Mouse (Mus musculus) myocyte (in vitro differentiated cells): ENCODE results near the gene Fam163a.

Source experiments
- E2F4 ChIP-seq: IDR thresholded peaks from one replicate; pipeline ENCODE4 v1.6.1; 2011; ENCODE audit warnings: mild to moderate bottlenecking, control low read depth, moderate library complexity; ENCODE audit not compliant: insufficient read depth
- MAX ChIP-seq: IDR thresholded peaks from one replicate; pipeline ENCODE4 v1.6.1; 2011; ENCODE audit warnings: low read depth, mild to moderate bottlenecking, control low read depth
- MYOG ChIP-seq, 3 experiments: IDR thresholded peaks; one replicate each; pipeline ENCODE4 v1.6.1; 2011; ENCODE audit warnings: control low read depth in 2 of 3, low read depth in 2 of 3, mild to moderate bottlenecking in 2 of 3; ENCODE audit not compliant: insufficient read length in 2 of 3, control insufficient read depth in 1 of 3, insufficient read depth in 1 of 3
- POLR2A ChIP-seq: IDR thresholded peaks from one replicate; pipeline ENCODE4 v1.6.1; 2011; ENCODE audit warnings: low read depth, mild to moderate bottlenecking, control low read depth, moderate library complexity; ENCODE audit not compliant: insufficient read length
- POLR2AphosphoS2 ChIP-seq: IDR thresholded peaks from one replicate; pipeline ENCODE4 v1.6.1; 2011; ENCODE audit warnings: low read depth, control low read depth; ENCODE audit not compliant: insufficient read length
- REST ChIP-seq: IDR thresholded peaks from one replicate; pipeline ENCODE4 v1.6.1; 2011; ENCODE audit warnings: mild to moderate bottlenecking, control low read depth, moderate library complexity; ENCODE audit not compliant: insufficient read depth, insufficient read length
- TCF12 ChIP-seq: IDR thresholded peaks from one replicate; pipeline ENCODE4 v1.6.1; 2011; ENCODE audit warnings: mild to moderate bottlenecking, control low read depth; ENCODE audit not compliant: poor library complexity, insufficient read depth, severe bottlenecking
- TCF3 ChIP-seq: IDR thresholded peaks from one replicate; pipeline ENCODE4 v1.6.1; 2011; ENCODE audit warnings: low read depth, control low read depth; ENCODE audit not compliant: insufficient read length
- USF1 ChIP-seq: IDR thresholded peaks from one replicate; pipeline ENCODE4 v1.6.1; 2011; ENCODE audit warnings: low read depth, mild to moderate bottlenecking, control low read depth, moderate library complexity

DNA sequence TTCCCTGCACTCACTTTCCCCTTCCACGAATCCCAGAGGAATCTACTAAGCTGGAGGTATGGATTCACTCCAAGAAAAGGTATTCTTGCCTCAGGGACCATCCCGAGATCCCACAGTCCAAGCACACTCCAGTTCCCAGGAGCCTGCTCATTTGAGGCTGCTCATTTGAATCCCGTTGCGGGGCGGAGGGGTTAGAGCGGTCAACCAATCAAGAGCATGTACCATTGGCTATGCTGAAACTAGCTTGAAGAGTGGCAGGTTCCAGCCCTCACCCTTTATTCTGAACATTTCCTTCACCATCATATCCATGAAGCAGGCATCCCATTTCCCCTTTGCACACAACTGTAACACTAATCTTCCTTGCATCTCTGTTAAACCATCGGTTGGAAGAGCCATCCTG, 92.7 kb downstream of the Fam163a start:
- no peak for TF ChIP-seq POLR2A
- TF ChIP-seq TCF3 = no peak
- TF ChIP-seq TCF12 = no peak
- no peak for TF ChIP-seq MYOG (IDR thresholded peaks at IDR 0.05; ENCODE audit: control insufficient read depth in 1 of 3, insufficient read depth in 1 of 3, insufficient read length in 2 of 3, low read depth in 2 of 3)
- TF ChIP-seq REST = no peak
- no peak for TF ChIP-seq E2F4
- TF ChIP-seq USF1 = no peak
- no peak for TF ChIP-seq MAX
- no peak for TF ChIP-seq POLR2AphosphoS2
